Mouse (Mus musculus): Measurements from ENCODE around the gene Cdk10.

DNA sequence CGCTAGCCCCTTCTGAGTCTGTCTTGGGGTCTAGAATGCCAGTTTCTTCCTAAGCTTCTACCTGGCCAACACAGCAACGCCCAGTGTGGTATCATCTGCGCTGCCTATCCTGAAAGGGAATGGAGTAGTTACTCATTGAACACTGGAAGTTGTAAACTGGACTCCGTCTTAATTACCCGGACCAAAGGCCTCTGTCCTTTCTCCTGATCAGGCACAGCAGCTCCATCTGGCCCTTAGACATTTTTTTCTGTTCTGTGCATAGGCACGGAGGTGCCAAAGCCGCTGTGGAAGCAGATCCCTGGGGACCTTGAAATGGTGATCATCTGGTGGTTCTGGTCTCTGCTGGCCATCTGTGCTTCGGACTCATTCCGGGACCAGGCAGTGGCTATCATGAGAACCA is 30.9 kb upstream of the Cdk10 start:
- TF ChIP-seq CTCF (IDR thresholded peaks at IDR 0.05; ENCODE audit: low read depth, low read length), result no peak
- no peak for TF ChIP-seq GATA1 (IDR thresholded peaks at IDR 0.05; ENCODE audit: borderline replicate concordance, low read length)
- no peak for TF ChIP-seq POLR2AphosphoS5 (IDR thresholded peaks at IDR 0.05; ENCODE audit: insufficient replicate concordance, low read depth, low read length)
- TF ChIP-seq TAL1 (conservative IDR thresholded peaks at IDR 0.05; ENCODE audit: low read depth, low read length), result no peak
